Mouse (Mus musculus) kidney, postnatal 0 days (tissue): ENCODE data around the gene Pnmal2. TPM values are rescaled to one million over a fixed set of nuclear protein-coding genes. Genes with fewer than 3 reads are reported as not detected.

ENCODE experiments used
- ATAC-seq: fragments of 200-750 bp; cut with Nextera tagmentation; replicated peaks from 2 replicates; pipeline ENCODE4 v1.8.0; 2017; ENCODE audit warnings: low read depth, moderate number of reproducible peaks, moderate TSS enrichment, moderate library complexity; ENCODE audit not compliant: low FRiP score
- DNase-seq: peaks from one replicate; pipeline ENCODE4 v3.0.0-alpha.2; 2016; ENCODE audit warnings: low spot score
- H3K27ac ChIP-seq: fragments of 300-500 bp; sonication (generic); 2 replicates; pipeline ENCODE4 v1.5.1; 2014; ENCODE audit warnings: mild to moderate bottlenecking
- H3K27me3 ChIP-seq: fragments of 300-500 bp; sonication (generic); 2 replicates; pipeline ENCODE4 v1.6.1; 2014; ENCODE audit warnings: low read length, mixed read lengths; ENCODE audit not compliant: insufficient read depth
- H3K36me3 ChIP-seq: fragments of 300-500 bp; sonication (generic); 2 replicates; pipeline ENCODE4 v1.6.1; 2014; ENCODE audit warnings: low read length, mixed read lengths; ENCODE audit not compliant: insufficient read depth
- H3K4me1 ChIP-seq: fragments of 300-500 bp; sonication (generic); replicated peaks from 2 replicates; pipeline ENCODE4 v1.6.1; 2014; ENCODE audit warnings: antibody characterized with exemption, low read length, mixed read lengths; ENCODE audit not compliant: insufficient read depth
- H3K4me2 ChIP-seq: fragments of 300-500 bp; sonication (generic); 2 replicates; pipeline ENCODE4 v1.6.1; 2014; ENCODE audit warnings: mild to moderate bottlenecking, low read length, moderate library complexity, mixed read lengths
- H3K4me3 ChIP-seq: fragments of 300-500 bp; sonication (generic); replicated peaks from 2 replicates; pipeline ENCODE4 v1.5.1; 2014; ENCODE audit warnings: low read depth, low read length
- H3K9ac ChIP-seq: fragments of 300-500 bp; sonication (generic); 2 replicates; pipeline ENCODE4 v1.6.1; 2014; ENCODE audit warnings: low read depth, low read length
- H3K9me3 ChIP-seq: fragments of 300-500 bp; sonication (generic); replicated peaks from 2 replicates; pipeline ENCODE4 v1.6.1; 2016; ENCODE audit warnings: low read length, inconsistent platforms, mixed read lengths
- CTCF ChIP-seq: IDR thresholded peaks from 2 replicates; pipeline ENCODE4 v1.5.1; 2016; ENCODE audit warnings: antibody characterized with exemption, low read depth, mild to moderate bottlenecking, moderate library complexity
- WGBS: fragments of 180-500 bp; shearing (Covaris S2); extraction: QIAGEN DNeasy Blood & Tissue Kit; methylation state at CpG from one replicate; pipeline ENCODE4 v1.1.7; 2014; 5-methylcytosine and 5-hydroxymethylcytosine counted together
- polyA plus RNA-seq: library from polyadenylated mRNA; unstranded; fragments of >200 nt; fragmentation: Nextera tagmentation; extraction: Ambion mirVana; gene quantifications from 2 replicates; pipeline ENCODE4 v1.2.1, GENCODE M21; 2015

Gene Pnmal2
- polyA plus RNA-seq, 1 experiment from 2014 or later, result 7.0 TPM

DNA sequence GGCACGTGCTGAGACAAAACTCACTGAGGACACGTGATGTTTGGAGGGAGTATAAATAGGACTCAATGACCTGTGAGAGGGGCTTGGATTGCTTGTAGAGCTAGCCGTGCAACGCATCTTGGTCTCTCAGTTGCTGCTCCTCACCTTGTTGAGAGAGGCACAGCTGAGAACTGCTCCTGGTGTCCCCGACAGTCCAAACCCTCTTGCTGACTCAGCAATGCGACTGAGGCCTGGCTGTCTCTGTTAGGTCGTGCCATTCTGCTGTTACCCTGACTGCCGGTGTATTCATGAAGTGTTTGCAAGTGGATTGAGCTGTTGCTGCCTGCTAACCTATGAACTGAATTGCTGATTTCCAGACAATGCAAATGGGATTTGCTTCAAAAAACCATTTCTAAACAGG lies 31.8 kb downstream of the Pnmal2 start:
- H3K36me3 ChIP-seq, result no peaks in the 10 kb centered on the region
- 46% methylated on average over 8 of the region's 8 CpGs for WGBS
- no peak overlapping the region for H3K27ac ChIP-seq
- ATAC-seq (no peak), DNase-seq (no peak)
- no peaks in the 10 kb centered on the region for H3K27me3 ChIP-seq
- H3K9me3 ChIP-seq, result no peaks in the 10 kb centered on the region
- H3K9ac ChIP-seq, result no peak overlapping the region
- H3K4me3 ChIP-seq, result no peak overlapping the region
- peaks cover 6% of the 10 kb centered on the region; the same call in 1 of the 2 replicates for H3K4me1 ChIP-seq
- H3K4me2 ChIP-seq, result no peak overlapping the region
- no peak for TF ChIP-seq CTCF

GRCm38 (mm10) chr7:16978173-16978572 lies 33.7 kb downstream of the Pnmal2 start:
- Histone ChIP-seq H3K4me1 (peaks cover 6% of the 10 kb centered on the region; the same call in 1 of the 2 replicates), H3K36me3 (no peaks in the 10 kb centered on the region), H3K27ac (no peak overlapping the region), H3K4me3 (no peak overlapping the region), H3K9me3 (no peaks in the 10 kb centered on the region), H3K27me3 (no peaks in the 10 kb centered on the region), H3K9ac (no peak overlapping the region), H3K4me2 (no peak overlapping the region)
- WGBS, result 72% methylated on average over 6 of the region's 6 CpGs
- TF ChIP-seq CTCF, result no peak
- no peak for DNase-seq
- ATAC-seq, result no peak

DNA sequence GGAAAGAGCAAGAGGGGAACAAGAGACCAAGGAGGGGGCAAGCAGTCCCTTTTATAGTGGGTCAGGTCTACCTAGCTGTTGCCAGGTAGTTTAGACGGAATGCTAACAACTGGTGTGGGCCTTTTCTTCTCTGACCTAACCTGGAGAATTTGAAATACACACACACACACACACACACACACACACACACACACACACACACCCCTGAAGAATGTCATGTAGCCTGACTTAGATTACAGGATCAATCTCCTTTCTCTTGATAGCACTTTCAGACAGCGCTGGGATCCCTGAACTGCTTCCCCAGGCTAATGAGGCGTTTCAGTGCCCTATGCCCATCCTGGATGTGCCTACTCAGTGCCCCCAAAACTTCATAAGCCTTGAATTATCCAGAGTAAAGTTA lies 34.1 kb downstream of the Pnmal2 start:
- Histone ChIP-seq H3K27ac (no peak overlapping the region), H3K9ac (no peak overlapping the region), H3K9me3 (no peaks in the 10 kb centered on the region), H3K4me2 (no peak overlapping the region), H3K27me3 (no peaks in the 10 kb centered on the region), H3K4me1 (peaks cover 6% of the 10 kb centered on the region; the same call in 1 of the 2 replicates), H3K36me3 (no peaks in the 10 kb centered on the region), H3K4me3 (no peak overlapping the region)
- DNase-seq, result no peak
- no peak for ATAC-seq
- 86% methylated on average over 3 of the region's 3 CpGs for WGBS
- no peak for TF ChIP-seq CTCF

GRCm38 (mm10) chr7:16980348-16980747 lies 35.9 kb downstream of the Pnmal2 start:
- no peak overlapping the region; the same call in 1 of the 2 replicates for H3K4me3 ChIP-seq
- no peaks in the 10 kb centered on the region for H3K36me3 ChIP-seq
- no peak for ATAC-seq
- peak; percentile 54 for DNase-seq
- H3K9ac ChIP-seq, result peak overlapping the region; percentile 38; the same call in 1 of the 2 replicates
- TF ChIP-seq CTCF, result no peak
- H3K27ac ChIP-seq, result peak overlapping the region; percentile 70
- peaks cover 6% of the 10 kb centered on the region; the same call in 1 of the 2 replicates for H3K4me1 ChIP-seq
- no peaks in the 10 kb centered on the region for H3K27me3 ChIP-seq
- WGBS, result 1% methylated on average over 12 of the region's 12 CpGs
- no peaks in the 10 kb centered on the region for H3K9me3 ChIP-seq
- H3K4me2 ChIP-seq, result peak overlapping the region; percentile 54

DNA sequence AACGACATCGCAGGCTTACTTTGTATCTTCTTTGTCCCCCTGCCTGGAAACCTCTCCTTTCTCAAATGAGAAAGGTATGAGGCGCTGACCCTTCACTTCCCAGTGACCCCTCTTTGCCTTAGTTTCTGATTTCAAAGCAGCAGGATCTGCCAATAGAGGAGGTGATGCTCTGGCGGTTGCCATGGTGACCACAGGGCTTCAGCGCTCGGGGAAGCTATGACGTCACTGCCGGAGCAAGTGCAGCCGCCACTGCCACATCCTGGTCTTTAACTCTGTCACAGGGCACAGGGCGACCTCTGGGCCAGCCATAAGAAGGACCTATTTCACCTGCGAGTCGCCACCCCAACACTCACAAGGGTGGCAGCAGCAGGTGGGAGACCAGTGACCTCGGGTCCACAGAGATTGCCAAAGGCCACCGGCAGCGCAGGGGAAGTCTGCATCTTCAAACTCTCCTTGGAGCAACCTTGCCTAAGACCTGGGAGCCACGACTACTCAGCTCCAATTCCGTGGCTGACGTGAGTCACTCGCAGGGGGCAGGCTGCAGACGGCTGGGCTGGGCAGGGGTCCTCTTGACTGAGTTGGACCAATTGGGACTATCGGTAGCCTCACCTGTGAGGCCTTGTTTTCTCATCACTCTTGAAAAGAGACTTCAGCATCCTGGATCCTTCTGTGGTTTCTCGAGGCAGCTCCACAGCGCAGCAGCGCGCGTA lies 38.5 kb downstream of the Pnmal2 start, which contains the start of gene Gm42372:
TSS of gene Gm42372 (plus strand) at position 228 of the 710 bp plus-strand sequence.
- ATAC-seq, result no peak
- no peak within 1 kb of the TSS for H3K4me3 ChIP-seq

DNA sequence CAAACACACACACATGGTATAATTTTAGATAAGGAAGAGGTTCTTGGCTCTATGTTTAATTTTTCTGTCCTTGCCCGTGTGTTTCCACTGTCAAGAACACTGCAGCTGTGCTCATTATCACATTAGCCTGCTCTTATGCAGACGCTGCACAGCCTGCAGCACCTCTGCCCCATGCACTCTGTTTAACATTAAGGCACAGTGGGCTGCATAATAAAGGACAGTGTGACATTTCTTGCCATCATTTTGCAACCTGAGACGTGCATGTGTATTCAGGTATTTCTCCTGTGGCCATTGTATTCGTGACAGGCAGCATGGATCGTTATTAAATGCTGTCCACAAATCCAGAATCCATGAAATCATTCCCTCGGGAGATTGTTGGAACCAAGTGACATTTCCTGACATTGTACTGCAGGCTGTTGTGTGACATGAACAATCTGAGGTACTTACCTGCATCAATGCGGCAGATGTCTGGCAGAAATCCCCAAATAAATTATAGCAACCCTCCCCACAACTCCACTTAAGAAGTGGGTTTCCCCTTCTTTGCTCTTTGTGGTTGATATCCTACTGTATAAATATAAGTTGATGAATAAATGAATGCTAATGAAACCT lies 43.2 kb downstream of the Pnmal2 start:
- TF ChIP-seq CTCF, result no peak
- Histone ChIP-seq H3K27ac (no peak overlapping the region; the same call in 1 of the 2 replicates), H3K4me3 (no peak overlapping the region), H3K9ac (no peak overlapping the region), H3K4me1 (peaks cover 18% of the 10 kb centered on the region), H3K9me3 (no peaks in the 10 kb centered on the region), H3K27me3 (no peaks in the 10 kb centered on the region), H3K36me3 (no peaks in the 10 kb centered on the region), H3K4me2 (no peak overlapping the region)
- DNase-seq (no peak), ATAC-seq (no peak)
- WGBS, result 29% methylated on average over 7 of the region's 7 CpGs

More for the DNA sequence above, 38.5 kb downstream of the Pnmal2 start, which contains the start of gene Gm42372:
- Histone ChIP-seq H3K27ac (no peak within 1 kb of the TSS), H3K9ac (no peak within 1 kb of the TSS), H3K27me3 (no peaks in the 10 kb centered on the region), H3K9me3 (no peaks in the 10 kb centered on the region), H3K4me1 (peaks cover 6% of the 10 kb centered on the region; the same call in 1 of the 2 replicates), H3K36me3 (no peaks in the 10 kb centered on the region), H3K4me2 (peak within 1 kb of the TSS; percentile 10; the same call in 1 of the 2 replicates)
- WGBS, result 26% methylated on average over 26 of the region's 26 CpGs
- DNase-seq, result peak; percentile 48
- no peak for TF ChIP-seq CTCF
